Mouse (Mus musculus): Measurements from ENCODE around the gene Grasp.

The Grasp gene

DNA sequence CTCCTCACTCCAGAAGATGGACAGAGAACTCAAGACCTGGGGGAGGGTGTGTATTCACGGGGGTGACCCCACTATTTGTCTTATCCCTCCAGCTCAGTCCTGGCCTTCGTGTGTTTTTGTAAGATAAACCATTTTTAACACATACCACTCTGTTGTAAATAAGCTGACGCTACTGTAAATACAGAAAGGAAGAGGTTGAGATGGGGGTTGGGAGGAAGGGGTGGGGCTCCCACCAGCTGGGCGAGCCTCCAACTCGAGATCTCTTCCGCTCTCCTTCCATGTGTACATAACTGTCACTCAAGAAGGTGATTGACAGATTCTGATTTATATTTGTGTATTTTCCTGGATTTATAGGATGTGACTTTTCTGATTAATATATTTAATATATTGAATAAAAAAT is 50.4 kb downstream of the Grasp start:
- DNase-seq (ENCODE audit: low spot score): no peak

DNA sequence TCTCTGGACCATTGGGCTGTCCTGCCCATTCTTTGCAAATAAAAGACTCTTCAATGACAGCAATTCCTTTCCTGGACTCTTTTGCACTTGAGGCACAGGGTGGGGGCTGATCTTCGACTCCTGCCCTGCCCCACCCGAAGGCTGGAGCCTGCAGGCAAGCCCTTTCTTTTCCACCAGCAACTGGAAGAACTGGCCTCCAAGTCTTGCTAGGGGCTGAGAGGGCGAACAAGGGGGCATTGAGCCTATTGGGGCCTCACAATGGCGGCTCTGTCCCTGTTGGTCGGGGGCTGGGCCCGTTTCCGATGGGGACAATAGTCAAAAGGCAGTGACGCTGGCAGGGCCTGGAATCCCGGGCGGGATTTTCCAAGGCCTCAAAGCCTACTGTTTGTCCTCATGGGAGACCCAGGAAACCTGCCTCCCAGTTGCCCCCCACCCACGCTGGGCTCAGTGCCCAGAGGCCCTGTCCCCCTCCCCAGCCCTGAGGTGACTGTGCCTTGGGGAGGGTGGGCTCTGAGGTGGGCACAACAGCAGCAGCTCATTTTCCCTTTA is 53.4 kb downstream of the Grasp start:
- DNase-seq (ENCODE audit: low spot score): no peak

DNA sequence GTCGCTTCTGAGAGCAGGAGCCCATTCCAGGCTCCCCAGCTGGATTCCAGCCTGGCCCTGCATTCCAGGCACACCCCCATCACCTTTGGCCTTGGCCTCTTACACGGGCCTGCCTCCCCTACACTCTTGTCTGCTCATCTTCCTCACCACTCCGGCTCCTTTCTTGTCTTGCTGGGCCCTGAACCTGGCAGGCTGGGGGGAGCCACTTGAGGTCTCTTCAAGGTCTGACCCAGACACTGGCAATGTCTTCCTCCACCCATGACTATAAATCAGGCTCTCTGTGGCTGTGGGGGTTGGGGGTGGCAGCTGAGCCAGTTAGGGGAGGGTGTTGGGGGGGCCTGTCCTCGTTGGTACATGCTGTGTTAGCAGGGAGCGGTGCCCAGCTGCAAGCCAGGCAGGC is 54.6 kb downstream of the Grasp start:
- no peak for DNase-seq (ENCODE audit: low spot score)

DNA sequence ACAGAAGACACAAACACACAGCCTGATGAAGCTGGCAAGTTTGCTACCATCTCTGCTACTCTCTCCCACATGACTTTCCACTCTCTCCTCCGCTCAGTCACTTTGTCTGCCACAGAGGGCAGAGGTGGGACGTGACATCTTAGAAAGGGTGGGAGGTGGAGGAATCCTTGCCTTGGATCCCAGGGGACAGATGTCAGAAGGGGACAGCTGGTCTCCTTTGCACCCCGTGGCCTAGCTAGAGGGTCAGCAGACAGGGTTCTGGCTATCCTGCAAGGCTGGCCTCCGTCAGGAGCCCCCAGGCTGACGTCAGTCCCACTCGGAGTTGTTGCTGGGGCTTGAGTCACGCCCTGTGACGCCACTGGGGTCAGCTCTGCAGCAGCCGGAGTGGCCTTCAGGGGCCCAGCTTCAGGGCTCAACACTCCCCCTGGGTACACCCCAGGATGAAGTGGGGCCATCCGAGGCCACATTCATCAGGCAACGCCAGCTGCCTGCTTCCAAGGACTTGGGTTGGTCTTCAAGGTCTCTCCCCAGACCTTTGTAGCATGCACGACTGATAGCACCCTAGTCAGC is 55.5 kb downstream of the Grasp start:
- DNase-seq (ENCODE audit: low spot score): no peak

Measured in yolk sac, embryonic 10.5 days (tissue).